Mouse (Mus musculus): ENCODE results near the gene Arhgap23. TPM values are rescaled to one million over a fixed set of nuclear protein-coding genes. Genes with fewer than 3 reads are reported as not detected.

The Arhgap23 gene
- polyA plus RNA-seq, 1 experiment from 2014 or later: 6.8 TPM

- H3K9ac ChIP-seq: peak overlapping the region; percentile 66
- H3K4me1 ChIP-seq (replicated peaks): peaks cover 73% of the 10 kb centered on the region
- H3K27ac ChIP-seq: peak overlapping the region; percentile 90
- ATAC-seq (ENCODE audit: low read depth) (peak; percentile 73), DNase-seq (peak; percentile 81)
- WGBS (ENCODE audit: insufficient replicate concordance): 24% methylated on average over 5 of the region's 5 CpGs
- H3K9me3 ChIP-seq (replicated peaks): no peaks in the 10 kb centered on the region
- no peaks in the 10 kb centered on the region for H3K27me3 ChIP-seq
- H3K4me3 ChIP-seq (replicated peaks): peak overlapping the region; percentile 45
- H3K4me2 ChIP-seq: peak overlapping the region; percentile 72
- no peaks in the 10 kb centered on the region for H3K36me3 ChIP-seq
Observed at GRCm38 (mm10) chr11:97424092-97424692, 8.9 kb downstream of the Arhgap23 start.

GRCm38 (mm10) chr11:97424802-97425201 lies 9.5 kb downstream of the Arhgap23 start:
- Histone ChIP-seq H3K4me2 (peak overlapping the region; percentile 72), H3K27ac (peak overlapping the region; percentile 90), H3K9me3 (replicated peaks) (no peaks in the 10 kb centered on the region), H3K4me1 (replicated peaks) (peaks cover 80% of the 10 kb centered on the region), H3K36me3 (no peaks in the 10 kb centered on the region), H3K4me3 (replicated peaks) (no peak overlapping the region), H3K9ac (peak overlapping the region; percentile 66), H3K27me3 (no peaks in the 10 kb centered on the region)
- no peak for DNase-seq
- no peak for ATAC-seq (ENCODE audit: low read depth)
- 58% methylated on average over 3 of the region's 3 CpGs for WGBS (ENCODE audit: insufficient replicate concordance)

GRCm38 (mm10) chr11:97427794-97428725 lies 12.7 kb downstream of the Arhgap23 start:
- ATAC-seq (ENCODE audit: low read depth): peak; percentile 85
- peak overlapping the region; percentile 79 for H3K9ac ChIP-seq
- DNase-seq: peak; percentile 85
- H3K27ac ChIP-seq: peak overlapping the region; percentile 96
- no peaks in the 10 kb centered on the region for H3K27me3 ChIP-seq
- H3K4me3 ChIP-seq (replicated peaks): peak overlapping the region; percentile 59
- H3K4me1 ChIP-seq (replicated peaks): peaks cover 85% of the 10 kb centered on the region
- no peaks in the 10 kb centered on the region for H3K9me3 ChIP-seq (replicated peaks)
- WGBS (ENCODE audit: insufficient replicate concordance): 2% methylated on average over 32 of the region's 32 CpGs
- peak overlapping the region; percentile 89 for H3K4me2 ChIP-seq
- H3K36me3 ChIP-seq: no peaks in the 10 kb centered on the region

GRCm38 (mm10) chr11:97428726-97429077 lies 13.4 kb downstream of the Arhgap23 start:
- H3K4me3 ChIP-seq (replicated peaks): peak overlapping the region; percentile 59
- DNase-seq (no peak), ATAC-seq (ENCODE audit: low read depth) (peak; percentile 4; the same call in 1 of the 2 replicates)
- H3K4me2 ChIP-seq: peak overlapping the region; percentile 89
- WGBS (ENCODE audit: insufficient replicate concordance): 34% methylated on average over 4 of the region's 4 CpGs
- H3K4me1 ChIP-seq (replicated peaks): peaks cover 85% of the 10 kb centered on the region
- no peaks in the 10 kb centered on the region for H3K27me3 ChIP-seq
- peak overlapping the region; percentile 79 for H3K9ac ChIP-seq
- no peaks in the 10 kb centered on the region for H3K9me3 ChIP-seq (replicated peaks)
- H3K36me3 ChIP-seq: no peaks in the 10 kb centered on the region
- peak overlapping the region; percentile 96 for H3K27ac ChIP-seq

GRCm38 (mm10) chr11:97429615-97430014 lies 14.3 kb downstream of the Arhgap23 start:
- Histone ChIP-seq H3K27me3 (no peaks in the 10 kb centered on the region), H3K9me3 (replicated peaks) (no peaks in the 10 kb centered on the region), H3K4me1 (replicated peaks) (peaks cover 85% of the 10 kb centered on the region), H3K4me2 (peak overlapping the region; percentile 89), H3K27ac (peak overlapping the region; percentile 96), H3K9ac (peak overlapping the region; percentile 79), H3K36me3 (no peaks in the 10 kb centered on the region), H3K4me3 (replicated peaks) (no peak overlapping the region)
- ATAC-seq (ENCODE audit: low read depth) (no peak), DNase-seq (no peak)
- WGBS (ENCODE audit: insufficient replicate concordance): 73% methylated on average over 8 of the region's 8 CpGs

- H3K4me3 ChIP-seq (replicated peaks): no peak overlapping the region
- peaks cover 90% of the 10 kb centered on the region for H3K4me1 ChIP-seq (replicated peaks)
- H3K9me3 ChIP-seq (replicated peaks): no peaks in the 10 kb centered on the region
- 0 out of 2 replicates have a peak overlapping the region, but pooled peaks have one; percentile 27 for H3K9ac ChIP-seq
- no peak for ATAC-seq (ENCODE audit: low read depth)
- H3K4me2 ChIP-seq: no peak overlapping the region
- H3K27me3 ChIP-seq: no peaks in the 10 kb centered on the region
- H3K27ac ChIP-seq: peak overlapping the region; percentile 65
- DNase-seq: peak; percentile 70
- H3K36me3 ChIP-seq: no peaks in the 10 kb centered on the region
- 8% methylated on average over 3 of the region's 3 CpGs for WGBS (ENCODE audit: insufficient replicate concordance)
Observed at GRCm38 (mm10) chr11:97432015-97432414, 16.7 kb downstream of the Arhgap23 start.

GRCm38 (mm10) chr11:97432983-97433539 lies 17.7 kb downstream of the Arhgap23 start:
- DNase-seq (no peak), ATAC-seq (ENCODE audit: low read depth) (no peak)
- Histone ChIP-seq H3K27ac (peak overlapping the region; percentile 100), H3K4me1 (replicated peaks) (peaks cover 91% of the 10 kb centered on the region), H3K4me2 (no peak overlapping the region), H3K9me3 (replicated peaks) (no peaks in the 10 kb centered on the region), H3K36me3 (no peaks in the 10 kb centered on the region), H3K4me3 (replicated peaks) (no peak overlapping the region), H3K27me3 (no peaks in the 10 kb centered on the region), H3K9ac (no peak overlapping the region)
- 36% methylated on average over 8 of the region's 8 CpGs for WGBS (ENCODE audit: insufficient replicate concordance)

GRCm38 (mm10) chr11:97434121-97434520 lies 18.8 kb downstream of the Arhgap23 start:
- H3K9ac ChIP-seq: 0 out of 2 replicates have a peak overlapping the region, but pooled peaks have one; percentile 4
- no peaks in the 10 kb centered on the region for H3K27me3 ChIP-seq
- H3K27ac ChIP-seq: peak overlapping the region; percentile 100
- peaks cover 92% of the 10 kb centered on the region for H3K4me1 ChIP-seq (replicated peaks)
- ATAC-seq (ENCODE audit: low read depth) (no peak), DNase-seq (no peak)
- peak overlapping the region; percentile 77 for H3K4me2 ChIP-seq
- 68% methylated on average over 8 of the region's 8 CpGs for WGBS (ENCODE audit: insufficient replicate concordance)
- H3K9me3 ChIP-seq (replicated peaks): no peaks in the 10 kb centered on the region
- H3K36me3 ChIP-seq: no peaks in the 10 kb centered on the region
- H3K4me3 ChIP-seq (replicated peaks): no peak overlapping the region

- peak overlapping the region; percentile 100 for H3K27ac ChIP-seq
- DNase-seq (peak; percentile 96), ATAC-seq (ENCODE audit: low read depth) (peak; percentile 80)
- peak overlapping the region; percentile 75 for H3K9ac ChIP-seq
- peak overlapping the region; percentile 77 for H3K4me2 ChIP-seq
- no peaks in the 10 kb centered on the region for H3K36me3 ChIP-seq
- H3K4me1 ChIP-seq (replicated peaks): peaks cover 92% of the 10 kb centered on the region
- WGBS (ENCODE audit: insufficient replicate concordance): 1% methylated on average over 15 of the region's 15 CpGs
- H3K4me3 ChIP-seq (replicated peaks): peak overlapping the region; percentile 65
- H3K27me3 ChIP-seq: no peaks in the 10 kb centered on the region
- H3K9me3 ChIP-seq (replicated peaks): no peaks in the 10 kb centered on the region
Observed at GRCm38 (mm10) chr11:97434704-97435454, 19.5 kb downstream of the Arhgap23 start.

- H3K9me3 ChIP-seq (replicated peaks): no peaks in the 10 kb centered on the region
- DNase-seq (peak; percentile 63), ATAC-seq (ENCODE audit: low read depth) (peak; percentile 50)
Observed at GRCm38 (mm10) chr11:97435808-97436491, 20.6 kb downstream of the Arhgap23 start.

More at GRCm38 (mm10) chr11:97435808-97436491, 20.6 kb downstream of the Arhgap23 start:
- Histone ChIP-seq H3K27ac (peak overlapping the region; percentile 100), H3K9ac (peak overlapping the region; percentile 75), H3K4me1 (replicated peaks) (peaks cover 96% of the 10 kb centered on the region), H3K4me3 (replicated peaks) (peak overlapping the region; percentile 65), H3K27me3 (no peaks in the 10 kb centered on the region), H3K4me2 (peak overlapping the region; percentile 77), H3K36me3 (no peaks in the 10 kb centered on the region)
- WGBS (ENCODE audit: insufficient replicate concordance): 12% methylated on average over 13 of the region's 13 CpGs
